Mouse (Mus musculus): ENCODE measurements around the gene Phf24.
"Not testable (repeated sequence)": the region's sequence is repeated elsewhere in the genome, so short reads cannot be mapped to it uniquely, and the experiment has no call there.

Phf24 gene

DNA sequence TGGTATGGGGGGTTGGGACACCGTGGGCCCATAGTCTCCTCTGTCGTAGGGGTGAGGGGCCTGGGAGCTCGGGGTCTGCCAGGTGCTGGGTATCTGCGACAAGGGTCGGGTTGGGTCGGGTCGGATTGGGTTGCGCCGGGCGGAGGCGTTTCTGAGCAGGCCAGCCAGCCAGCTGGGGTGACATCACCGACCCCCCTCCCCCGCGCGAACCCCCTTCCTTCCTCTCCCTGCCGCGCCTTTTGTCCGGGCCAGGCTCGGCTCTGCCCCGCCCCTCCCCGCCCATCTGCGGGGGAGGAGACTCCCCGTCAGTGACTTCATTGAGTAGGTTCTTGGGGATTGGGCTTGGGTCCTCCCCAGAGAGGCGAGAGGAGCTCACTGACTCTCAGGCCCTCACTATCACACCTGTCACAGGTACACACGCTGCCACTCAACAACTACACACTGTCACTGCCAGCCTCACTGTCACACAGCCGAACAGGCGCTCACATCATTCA lies 33.7 kb downstream of the Phf24 start:
- peak; percentile 87 to 90 for DNase-seq (ENCODE audit: low spot score in 2 of 2)

DNA sequence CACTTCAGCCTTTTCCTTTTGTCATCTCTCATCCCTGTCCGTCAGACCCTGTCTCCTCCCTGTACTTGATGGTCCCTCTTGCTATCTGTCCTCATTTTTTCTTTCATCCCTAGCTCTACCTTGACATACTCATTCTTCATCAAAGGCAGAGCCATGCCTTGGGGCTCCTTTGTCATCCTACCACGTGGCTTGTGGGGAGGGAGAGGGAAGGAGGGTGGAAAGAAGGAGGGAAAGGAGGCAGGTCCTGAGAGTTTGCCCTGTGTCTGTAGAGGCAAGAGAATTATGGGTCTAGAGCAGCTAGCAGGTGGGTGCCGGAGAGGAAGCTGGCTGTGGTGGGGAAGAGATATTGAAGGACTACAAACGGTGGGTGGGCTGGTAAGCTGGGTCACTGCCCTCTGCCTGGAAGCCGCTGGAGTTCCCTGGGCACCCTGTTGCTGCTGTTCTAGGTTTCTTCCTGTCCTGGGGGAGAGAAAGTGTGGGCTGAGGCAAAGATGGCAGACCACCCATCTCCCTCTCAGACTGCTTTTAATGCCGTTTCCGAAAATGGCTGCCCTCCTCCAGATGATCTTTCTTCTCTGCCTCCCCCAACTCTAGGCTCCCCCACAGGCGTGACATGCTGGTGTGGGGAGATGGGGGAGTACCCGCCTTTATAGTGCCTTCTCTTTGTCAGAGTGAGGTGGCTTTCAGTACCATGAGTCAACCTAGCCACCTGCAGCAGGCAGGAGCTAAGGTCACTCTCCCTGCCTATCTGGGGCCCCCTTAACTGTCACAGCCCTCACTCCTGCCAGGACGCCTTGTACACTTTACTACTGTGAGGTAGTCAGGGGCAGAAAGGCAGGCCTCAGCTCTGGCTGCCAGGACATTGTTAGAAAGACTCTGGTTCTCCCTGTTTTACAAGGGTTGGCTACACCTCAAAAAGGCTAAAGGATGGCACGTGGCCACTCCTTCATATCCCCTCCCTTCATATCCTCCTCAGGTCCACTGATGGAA lies 35.0 kb downstream of the Phf24 start:
- DNase-seq (ENCODE audit: low spot score in 2 of 2), result peak in 1 of 2 experiments; percentile 53

DNA sequence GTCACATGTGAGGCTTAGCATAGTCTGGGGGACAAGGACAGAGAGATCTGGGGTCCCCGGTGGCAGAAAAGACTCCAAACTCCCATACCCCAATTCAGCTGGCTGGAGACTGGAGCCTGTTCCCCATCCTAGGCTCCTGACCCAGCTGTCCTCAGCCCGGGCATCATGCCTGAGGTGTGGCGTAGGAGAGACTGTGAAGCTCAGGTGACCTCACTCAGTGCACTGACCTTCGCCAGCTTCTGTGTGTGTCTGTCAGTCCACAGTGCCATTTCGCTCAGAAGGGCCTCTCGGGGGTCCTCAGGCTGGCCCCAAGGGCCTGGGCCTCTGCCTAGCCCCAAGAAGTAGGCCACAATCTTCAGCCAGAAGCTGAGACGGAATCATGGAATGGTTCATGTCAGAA lies 36.1 kb downstream of the Phf24 start:
- no peak for DNase-seq (ENCODE audit: low spot score in 2 of 2)

DNA sequence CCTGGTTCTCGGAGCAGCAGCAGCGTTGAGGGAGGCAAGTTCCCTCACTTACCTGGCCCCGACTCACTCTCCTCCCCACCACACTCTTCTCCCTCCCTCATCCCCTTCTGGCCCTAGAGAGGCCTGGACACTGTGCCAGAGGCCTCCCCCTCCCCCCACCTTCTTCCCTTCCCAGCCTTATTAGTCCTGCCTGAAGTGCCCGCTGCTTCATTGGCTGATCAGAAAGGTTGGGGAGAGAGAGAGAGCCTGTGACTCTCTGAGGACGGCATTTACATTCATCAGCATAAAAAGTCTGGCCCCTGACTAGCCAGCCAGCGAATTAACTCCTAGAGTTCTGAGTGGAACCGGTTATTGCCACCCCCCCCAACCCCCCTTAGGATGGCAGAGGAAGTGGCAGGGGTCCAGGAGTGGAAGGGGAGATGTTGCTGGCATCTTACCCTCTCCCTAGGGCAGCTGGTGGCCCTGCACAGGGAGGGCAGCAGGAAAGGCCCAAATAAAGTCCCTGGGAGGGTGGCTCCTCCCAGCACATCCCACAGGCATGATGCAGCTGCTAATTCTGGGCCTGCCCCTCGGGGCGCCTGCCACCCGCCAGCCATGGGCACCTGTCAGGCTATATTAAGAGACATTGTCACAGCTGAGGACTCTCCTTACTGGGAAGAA lies 37.1 kb downstream of the Phf24 start:
- peak; percentile 52 to 70 for DNase-seq (ENCODE audit: low spot score in 2 of 2)

DNA sequence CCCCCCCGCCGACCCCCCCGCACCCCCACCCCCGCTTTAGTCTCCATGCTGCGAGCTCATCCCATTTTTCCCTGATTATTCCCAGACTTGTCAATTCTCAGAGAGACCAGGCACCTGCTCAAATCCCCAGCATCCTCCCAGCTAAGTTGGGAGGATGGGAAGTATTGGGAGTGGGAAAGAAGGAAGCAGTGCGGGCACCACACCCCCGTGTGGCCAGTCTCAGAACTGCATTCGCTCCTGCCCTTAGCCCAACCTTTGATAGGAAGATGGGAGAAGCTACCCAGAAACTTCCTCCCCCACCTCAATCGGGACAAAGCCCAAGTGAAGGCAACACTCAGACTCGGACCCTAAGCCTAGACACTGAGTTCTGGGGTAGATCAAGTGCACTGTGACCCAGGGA lies 37.8 kb downstream of the Phf24 start:
- DNase-seq (ENCODE audit: low spot score in 2 of 2), result peak; percentile 85 to 88

DNA sequence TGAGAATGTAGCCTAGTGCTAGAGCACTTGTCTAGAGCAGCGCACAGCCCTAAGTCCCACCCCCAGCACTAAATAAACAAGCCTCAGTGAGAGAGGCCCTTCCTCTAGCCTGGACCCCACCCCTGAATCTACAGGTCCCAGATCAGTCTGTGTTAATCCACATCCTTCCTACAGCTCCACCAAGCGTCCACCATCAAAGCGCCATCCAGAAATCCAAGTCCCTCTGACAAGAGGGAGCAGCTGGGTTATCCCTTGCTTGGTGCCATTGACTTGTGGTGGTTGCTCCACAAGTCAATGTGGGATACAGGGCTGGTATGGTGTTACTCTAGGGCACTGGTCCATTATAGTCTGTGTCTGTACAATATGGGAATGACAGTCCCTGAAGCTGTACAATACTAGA lies 38.7 kb downstream of the Phf24 start:
- DNase-seq (ENCODE audit: low spot score in 2 of 2), result no peak

DNA sequence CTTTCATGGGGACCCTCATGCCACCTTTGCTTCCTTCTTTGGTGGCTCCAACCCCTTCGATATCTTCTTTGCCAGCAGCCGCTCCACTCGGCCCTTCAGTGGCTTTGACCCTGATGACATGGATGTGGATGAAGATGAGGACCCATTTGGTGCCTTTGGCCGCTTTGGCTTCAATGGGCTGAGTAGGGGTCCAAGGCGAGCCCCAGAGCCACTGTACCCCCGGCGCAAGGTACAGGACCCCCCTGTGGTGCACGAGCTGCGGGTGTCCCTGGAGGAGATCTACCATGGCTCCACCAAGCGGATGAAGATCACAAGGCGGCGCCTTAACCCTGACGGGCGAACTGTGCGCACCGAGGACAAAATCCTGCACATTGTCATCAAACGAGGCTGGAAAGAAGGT lies 40.1 kb downstream of the Phf24 start:
- no peak for DNase-seq (ENCODE audit: low spot score in 2 of 2)

DNA sequence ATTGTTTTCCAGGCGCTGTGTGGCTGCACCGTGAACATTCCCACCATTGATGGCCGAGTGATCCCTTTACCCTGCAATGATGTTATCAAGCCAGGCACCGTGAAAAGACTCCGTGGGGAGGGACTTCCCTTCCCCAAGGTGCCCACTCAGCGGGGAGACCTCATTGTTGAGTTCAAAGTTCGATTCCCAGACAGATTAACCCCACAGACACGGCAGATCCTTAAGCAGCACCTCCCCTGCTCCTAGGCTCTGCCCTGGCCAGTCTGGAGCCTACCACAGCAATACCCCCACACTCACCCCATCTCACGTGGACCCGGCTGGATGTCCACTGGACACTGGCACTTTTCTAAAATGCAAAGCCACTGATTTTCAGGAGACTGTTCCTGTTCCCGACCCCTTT lies 40.8 kb downstream of the Phf24 start:
- DNase-seq (ENCODE audit: low spot score in 2 of 2), result no peak

DNA sequence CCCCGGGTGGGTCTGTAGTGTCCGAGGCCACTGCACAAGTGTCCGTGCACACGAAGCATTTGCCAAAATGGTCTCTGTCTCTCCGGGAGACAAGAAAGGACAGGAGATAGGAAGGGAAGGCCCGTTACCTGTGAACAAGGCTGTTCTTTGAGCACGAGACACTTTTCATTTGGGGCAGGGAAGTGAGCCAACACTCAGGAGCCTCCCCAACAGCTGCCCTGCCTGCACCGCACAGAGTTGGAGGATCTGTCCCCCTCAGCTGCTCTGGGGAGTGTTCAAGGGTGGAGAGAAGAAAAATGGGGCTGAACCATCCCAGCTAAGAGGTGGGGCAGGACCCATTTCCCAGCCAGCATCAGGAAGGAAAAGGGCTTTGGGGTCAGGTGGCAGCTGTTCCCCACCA lies 41.5 kb downstream of the Phf24 start:
- DNase-seq (ENCODE audit: low spot score in 2 of 2), result no peak

DNA sequence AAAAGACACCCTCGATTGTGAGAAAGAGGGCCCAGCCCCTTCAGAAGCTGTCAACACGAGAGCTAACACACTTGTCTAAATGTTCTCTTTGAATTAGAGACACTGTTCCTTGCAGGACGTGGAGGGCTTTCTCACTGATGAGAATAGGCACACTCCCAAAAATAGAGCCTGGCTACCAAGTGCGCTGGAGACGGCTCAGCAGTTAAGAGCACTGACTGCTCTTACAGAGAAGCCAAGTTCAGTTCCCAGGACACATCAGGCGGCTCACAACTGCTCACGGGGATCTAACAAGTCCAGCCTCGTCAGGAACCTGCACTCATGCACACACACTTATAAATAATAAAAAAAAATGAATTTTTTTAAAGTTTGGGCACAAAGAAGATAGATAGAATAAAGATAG lies 42.5 kb downstream of the Phf24 start:
- DNase-seq (ENCODE audit: low spot score in 2 of 2), result no peak

DNA sequence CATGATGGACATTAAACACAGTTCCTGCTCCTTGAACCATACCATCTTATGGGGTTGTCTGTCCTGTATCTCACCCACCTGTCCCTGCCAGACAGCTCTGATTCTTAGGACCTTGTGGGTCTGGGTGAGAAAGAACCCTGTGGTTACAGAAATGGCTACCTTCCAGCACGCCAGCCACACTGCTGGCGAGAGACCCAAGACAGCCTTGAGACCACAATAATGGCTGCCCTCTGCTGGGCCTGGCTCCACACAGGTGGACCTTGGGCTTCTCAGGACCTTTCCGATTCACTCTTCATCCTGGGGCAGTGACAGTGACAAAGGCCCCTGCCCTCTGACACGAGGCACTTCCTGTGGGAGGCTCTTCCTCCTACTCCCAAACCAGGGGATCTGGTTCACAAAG lies 42.9 kb downstream of the Phf24 start:
- no peak for DNase-seq (ENCODE audit: low spot score in 2 of 2)

DNA sequence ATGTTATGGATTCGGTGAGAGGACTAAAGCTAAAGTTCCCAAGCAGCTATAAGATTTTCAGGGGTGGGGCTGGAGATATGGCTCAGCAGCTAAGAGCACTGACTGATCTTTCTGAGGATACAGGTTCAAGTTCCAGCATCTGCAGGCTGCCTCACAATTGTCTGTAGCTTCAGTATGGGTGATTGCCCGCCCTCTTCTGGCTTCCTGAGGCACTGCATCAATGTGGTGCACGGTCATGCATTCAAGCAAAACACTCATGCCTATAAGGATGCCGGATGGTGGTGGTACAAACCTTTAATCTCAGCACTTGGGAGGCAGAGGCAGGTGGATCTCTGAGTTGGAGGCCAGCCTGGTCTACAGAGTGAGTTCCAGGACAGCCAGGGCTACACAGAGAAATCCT lies 45.1 kb downstream of the Phf24 start:
- peak; percentile 79 to 86 for DNase-seq (ENCODE audit: low spot score in 2 of 2)

DNA sequence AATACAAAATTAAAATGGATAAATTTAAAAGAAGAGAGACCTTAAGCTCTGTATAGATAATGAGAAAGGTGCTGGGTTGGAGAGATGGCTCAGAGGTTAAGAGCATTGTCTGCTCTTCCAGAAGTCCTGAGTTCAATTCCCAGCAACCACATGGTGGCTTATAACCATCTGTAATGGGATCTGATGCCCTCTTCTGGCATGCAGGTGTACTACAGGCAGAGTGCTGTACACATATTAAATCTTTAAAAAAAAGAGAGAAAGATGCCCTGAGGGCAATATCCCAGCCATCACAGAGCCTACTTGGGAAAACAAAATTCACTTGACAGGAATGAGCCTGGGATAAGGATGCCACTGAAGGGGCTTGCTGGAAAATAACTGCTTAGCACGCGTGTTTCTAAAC lies 47.0 kb downstream of the Phf24 start:
- no peak for DNase-seq (ENCODE audit: low spot score in 2 of 2)

DNA sequence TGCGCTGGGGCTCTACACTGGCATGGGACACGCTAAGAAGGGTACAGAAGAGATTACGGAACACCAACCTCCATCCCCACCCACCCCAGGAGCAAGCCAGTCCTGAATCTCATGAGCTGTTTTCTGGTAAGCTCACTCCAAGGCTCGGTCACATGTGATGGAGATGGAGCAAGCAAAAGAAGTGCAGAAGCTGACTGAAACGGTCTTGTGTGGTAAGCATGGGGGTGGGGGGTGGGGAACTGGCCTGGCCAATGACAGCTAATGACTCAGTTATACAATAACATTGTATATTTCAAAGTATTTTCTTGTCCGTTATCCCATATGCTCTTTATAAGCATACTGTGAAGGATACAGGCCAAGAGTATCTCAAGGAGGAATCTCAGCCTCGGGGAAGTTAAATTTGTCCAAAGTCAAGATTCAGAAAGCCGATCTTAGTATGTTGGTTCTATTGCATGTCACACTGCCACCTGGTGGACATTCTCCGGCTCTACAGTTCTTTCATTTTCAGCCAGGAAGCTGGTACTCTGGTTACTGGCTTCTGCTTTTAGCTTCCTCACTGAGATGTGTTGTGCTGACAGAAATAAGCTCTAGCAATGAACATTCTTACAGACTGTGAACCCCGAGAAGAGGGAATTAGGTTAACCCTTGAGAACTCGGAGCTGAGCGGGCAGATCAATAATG lies 48.7 kb downstream of the Phf24 start:
- DNase-seq (ENCODE audit: low spot score in 2 of 2), result peak; percentile 66 to 68

DNA sequence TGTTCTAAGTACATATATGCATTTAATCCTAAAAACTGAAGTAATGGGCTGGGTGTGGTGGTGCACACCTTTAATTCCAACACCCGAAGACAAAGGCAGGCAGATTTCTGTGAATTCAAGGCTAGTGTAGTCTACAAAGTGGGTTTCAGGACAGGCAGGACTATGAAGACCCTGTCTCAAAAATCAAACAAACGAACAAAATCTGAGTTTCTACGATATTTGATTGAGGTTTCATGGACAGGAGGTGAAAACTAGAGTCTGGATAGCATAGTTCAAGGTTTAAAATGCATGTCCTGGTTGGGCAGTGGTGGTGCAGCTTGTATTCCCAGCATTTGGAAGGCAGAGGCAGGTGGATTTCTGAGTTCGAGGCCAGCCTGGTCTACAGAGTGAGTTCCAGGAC lies 52.8 kb downstream of the Phf24 start, which contains the start of gene 1700022I11Rik:
Gene 1700022I11Rik (plus strand): TSS at position 301 of the 400 bp plus-strand sequence.
- no peak for DNase-seq (ENCODE audit: low spot score in 2 of 2)

DNA sequence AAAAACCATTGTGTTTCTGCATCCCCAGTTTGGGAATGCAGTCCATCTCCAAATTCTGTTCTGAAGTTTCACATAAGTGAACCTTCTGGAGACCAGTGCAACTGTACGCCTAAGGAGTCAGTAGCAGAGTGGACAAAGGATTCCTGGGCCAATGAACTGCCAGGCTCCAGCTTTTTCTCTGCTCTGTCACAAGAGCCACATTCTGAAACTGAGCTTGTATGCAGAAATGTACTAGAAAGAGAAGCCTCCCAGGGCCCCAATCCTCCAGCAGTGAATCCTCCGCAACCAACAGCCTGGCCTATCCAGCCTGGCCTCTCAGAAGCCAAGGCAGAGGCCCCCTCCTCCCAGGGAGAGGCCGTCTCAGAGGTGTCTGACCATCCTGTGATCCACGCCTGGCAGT lies 56.5 kb downstream of the Phf24 start:
- DNase-seq (ENCODE audit: low spot score in 2 of 2), result no peak

DNA sequence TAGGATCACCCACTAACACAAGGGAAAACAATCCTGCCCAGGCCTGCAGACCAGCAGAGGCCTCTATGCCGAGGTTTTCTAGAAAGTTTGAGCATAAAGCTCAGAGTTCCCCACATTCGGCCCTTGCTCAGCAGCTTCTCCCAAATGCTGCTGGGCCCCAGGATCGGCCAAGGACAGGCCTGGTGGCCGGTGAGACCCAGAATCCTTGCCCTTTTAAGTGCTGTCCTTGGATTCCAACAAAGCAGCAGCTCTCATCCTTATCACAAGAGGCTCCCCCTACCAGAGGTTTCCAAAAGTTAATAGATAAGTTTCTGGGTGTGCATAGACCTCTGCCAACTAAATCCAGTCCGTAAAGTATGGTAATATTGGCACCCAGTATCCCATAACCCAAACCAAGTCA lies 57.4 kb downstream of the Phf24 start:
- no peak for DNase-seq (ENCODE audit: low spot score in 2 of 2)

DNA sequence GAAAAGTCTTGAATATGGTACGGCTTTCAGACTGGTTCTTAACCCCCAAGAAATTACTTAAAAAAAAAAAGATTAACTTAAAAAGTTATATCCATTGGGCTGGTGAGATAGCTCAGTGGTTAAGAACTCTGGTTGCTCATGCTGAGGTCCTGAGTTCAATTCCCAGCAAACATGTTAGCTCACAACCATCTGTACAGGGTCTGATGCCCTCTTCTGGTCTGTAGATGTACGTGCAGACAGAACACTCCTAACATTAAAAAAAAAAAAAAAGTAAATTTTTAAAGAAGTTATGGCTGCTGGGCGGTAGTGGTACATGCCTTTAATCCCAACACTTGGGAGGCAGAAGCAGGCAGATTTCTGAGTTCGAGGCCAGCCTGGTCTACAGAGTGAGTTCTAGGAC lies 61.6 kb downstream of the Phf24 start:
- no peak for DNase-seq (ENCODE audit: low spot score in 2 of 2)

DNA sequence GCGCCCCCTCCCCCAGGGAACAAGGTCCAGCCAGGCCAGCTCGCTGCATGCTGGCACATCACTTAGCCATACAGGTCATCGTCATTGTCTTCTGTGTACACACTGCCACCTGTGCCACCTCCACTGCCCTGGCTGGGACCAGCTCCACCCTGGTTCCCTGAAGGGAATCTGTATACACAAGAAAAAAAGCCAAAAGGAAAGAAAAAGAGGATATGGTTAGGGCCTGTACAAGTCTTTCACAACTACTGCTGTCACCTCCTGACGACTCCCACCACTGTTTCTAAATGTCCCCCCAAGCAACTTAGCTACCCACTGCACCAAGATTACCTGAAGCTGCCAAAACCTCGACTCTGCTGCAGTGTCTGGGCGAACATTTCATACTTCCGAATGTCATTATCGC lies 64.0 kb downstream of the Phf24 start:
- not testable (repeated sequence) for DNase-seq (ENCODE audit: low spot score in 2 of 2)

DNA sequence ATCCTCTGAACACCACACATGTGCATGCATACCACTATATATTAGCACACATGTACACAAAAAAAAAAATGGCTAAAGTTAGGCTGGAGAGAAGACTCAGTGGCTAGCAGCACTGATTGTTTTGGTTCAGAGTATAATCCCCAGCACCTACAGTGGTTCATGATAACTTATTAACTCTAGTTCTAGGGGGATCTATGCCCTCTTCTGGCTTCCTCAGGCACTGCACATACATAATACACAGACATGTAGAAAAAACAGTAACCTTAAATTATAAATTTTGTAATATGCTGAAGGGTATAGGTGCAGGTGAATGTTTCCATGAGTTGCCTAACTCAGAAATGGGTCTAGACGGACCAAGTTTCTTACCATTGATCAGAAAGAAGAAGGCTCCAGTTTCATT lies 71.8 kb downstream of the Phf24 start:
- no peak for DNase-seq (ENCODE audit: low spot score in 2 of 2)

All from right cerebral cortex, adult 2 months (tissue).